Mouse (Mus musculus): ENCODE data around the gene Wfdc1. TPM values are rescaled to one million over a fixed set of nuclear protein-coding genes. Genes with fewer than 3 reads are reported as not detected.

The Wfdc1 gene
- total and polyA plus RNA-seq, 2 experiments from 2014 or later: 12.0 to 20.6 TPM

DNA sequence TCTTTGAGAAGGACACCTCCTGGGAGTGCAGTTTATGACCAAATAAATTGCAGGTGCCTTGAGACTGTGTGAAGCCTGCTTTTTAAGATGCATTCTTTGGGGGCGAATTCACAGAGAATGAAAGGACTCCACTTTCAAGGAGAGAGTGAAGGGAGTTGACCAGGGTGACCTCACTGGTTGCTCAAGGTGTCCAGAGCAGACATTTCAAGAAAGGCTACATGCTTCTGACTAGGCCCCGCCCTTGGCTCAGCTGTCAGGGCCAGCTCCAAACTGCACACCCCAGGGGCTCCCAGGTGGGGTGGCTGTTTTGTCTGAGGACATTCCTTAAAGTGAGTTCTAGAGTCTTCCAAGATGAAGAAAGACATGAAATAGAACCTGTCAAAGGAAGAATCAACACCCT, 31.0 kb downstream of the Wfdc1 start:
- no peak overlapping the region for H3K9ac ChIP-seq (replicated peaks; ENCODE audit: low read length)
- H3K9me3 ChIP-seq (ENCODE audit: low read length): no peaks in the 10 kb centered on the region
- peaks cover 31% of the 10 kb centered on the region for H3K27me3 ChIP-seq (ENCODE audit: insufficient read depth, low read length)
- TF ChIP-seq CTCF (IDR thresholded peaks at IDR 0.05; ENCODE audit: low read depth): no peak
- ATAC-seq (no peak), DNase-seq (ENCODE audit: low spot score) (no peak)
- no peak overlapping the region for H3K4me3 ChIP-seq (ENCODE audit: low read length)
- H3K27ac ChIP-seq: no peak overlapping the region
- no peak overlapping the region for H3K4me2 ChIP-seq (ENCODE audit: low read depth, low read length)
- H3K4me1 ChIP-seq (ENCODE audit: insufficient read depth, low read length): no peaks in the 10 kb centered on the region
- WGBS: 82% methylated on average over 2 of the region's 2 CpGs
- H3K36me3 ChIP-seq (ENCODE audit: insufficient read depth, low read length): no peaks in the 10 kb centered on the region

DNA sequence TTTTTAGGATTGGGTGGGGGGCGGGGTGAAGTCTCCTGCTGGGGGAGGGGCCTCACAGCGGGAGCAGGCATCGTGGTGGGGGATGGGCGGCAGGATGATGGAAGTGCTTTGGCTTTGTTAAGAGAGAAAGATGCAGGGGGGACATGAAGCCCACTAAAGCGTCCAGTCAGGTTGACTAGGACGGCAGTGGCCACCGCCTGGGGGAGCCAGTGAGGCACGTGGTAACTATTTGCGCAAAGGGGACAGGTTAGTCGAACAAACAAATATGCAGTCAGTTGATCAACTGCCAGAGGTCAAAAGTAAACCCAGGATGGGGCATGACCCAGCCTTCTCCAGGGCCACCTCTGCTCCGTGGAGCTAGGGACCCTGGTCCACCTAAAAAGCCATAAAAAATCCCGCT, 32.8 kb downstream of the Wfdc1 start:
- ATAC-seq (no peak), DNase-seq (ENCODE audit: low spot score) (peak; percentile 28)
- Histone ChIP-seq H3K9ac (replicated peaks; ENCODE audit: low read length) (no peak overlapping the region), H3K4me2 (ENCODE audit: low read depth, low read length) (no peak overlapping the region), H3K4me3 (ENCODE audit: low read length) (no peak overlapping the region), H3K4me1 (ENCODE audit: insufficient read depth, low read length) (no peaks in the 10 kb centered on the region), H3K27ac (no peak overlapping the region), H3K27me3 (ENCODE audit: insufficient read depth, low read length) (peaks cover 31% of the 10 kb centered on the region), H3K36me3 (ENCODE audit: insufficient read depth, low read length) (no peaks in the 10 kb centered on the region), H3K9me3 (ENCODE audit: low read length) (no peaks in the 10 kb centered on the region)
- peak; percentile 66 for TF ChIP-seq CTCF (IDR thresholded peaks at IDR 0.05; ENCODE audit: low read depth)
- 3% methylated on average over 12 of the region's 12 CpGs for WGBS

GRCm38 (mm10) chr8:119699549-119700134, 33.5 kb downstream of the Wfdc1 start, which contains the start of gene Atp2c2:
Atp2c2 (plus strand) TSS chr8:119700009.
- 3% methylated on average over 26 of the region's 26 CpGs for WGBS
- no peaks in the 10 kb centered on the region for H3K4me1 ChIP-seq (ENCODE audit: insufficient read depth, low read length)
- DNase-seq (ENCODE audit: low spot score): no peak
- no peaks in the 10 kb centered on the region for H3K9me3 ChIP-seq (ENCODE audit: low read length)
- H3K9ac ChIP-seq (replicated peaks; ENCODE audit: low read length): no peak within 1 kb of the TSS
- peaks cover 31% of the 10 kb centered on the region for H3K27me3 ChIP-seq (ENCODE audit: insufficient read depth, low read length)
- ATAC-seq: no peak
- no peaks in the 10 kb centered on the region for H3K36me3 ChIP-seq (ENCODE audit: insufficient read depth, low read length)
- H3K27ac ChIP-seq: no peak within 1 kb of the TSS
- H3K4me2 ChIP-seq (ENCODE audit: low read depth, low read length): no peak within 1 kb of the TSS
- H3K4me3 ChIP-seq (ENCODE audit: low read length): no peak within 1 kb of the TSS
- no peak for TF ChIP-seq CTCF (IDR thresholded peaks at IDR 0.05; ENCODE audit: low read depth)

- Histone ChIP-seq H3K4me1 (ENCODE audit: insufficient read depth, low read length) (no peaks in the 10 kb centered on the region), H3K9ac (replicated peaks; ENCODE audit: low read length) (no peak overlapping the region), H3K4me3 (ENCODE audit: low read length) (no peak overlapping the region), H3K36me3 (ENCODE audit: insufficient read depth, low read length) (no peaks in the 10 kb centered on the region), H3K4me2 (ENCODE audit: low read depth, low read length) (no peak overlapping the region), H3K9me3 (ENCODE audit: low read length) (no peaks in the 10 kb centered on the region), H3K27ac (no peak overlapping the region), H3K27me3 (ENCODE audit: insufficient read depth, low read length) (peaks cover 31% of the 10 kb centered on the region)
- no peak for DNase-seq (ENCODE audit: low spot score)
- no peak for ATAC-seq
- TF ChIP-seq CTCF (IDR thresholded peaks at IDR 0.05; ENCODE audit: low read depth): no peak
- 57% methylated on average over 7 of the region's 7 CpGs for WGBS
Observed at GRCm38 (mm10) chr8:119702965-119703364, 36.8 kb downstream of the Wfdc1 start.

GRCm38 (mm10) chr8:119707146-119707545, 41.0 kb downstream of the Wfdc1 start:
- H3K9ac ChIP-seq (replicated peaks; ENCODE audit: low read length): no peak overlapping the region
- H3K4me2 ChIP-seq (ENCODE audit: low read depth, low read length): no peak overlapping the region
- no peak for TF ChIP-seq CTCF (IDR thresholded peaks at IDR 0.05; ENCODE audit: low read depth)
- H3K36me3 ChIP-seq (ENCODE audit: insufficient read depth, low read length): no peaks in the 10 kb centered on the region
- no peaks in the 10 kb centered on the region for H3K9me3 ChIP-seq (ENCODE audit: low read length)
- DNase-seq (ENCODE audit: low spot score): no peak
- WGBS: 92% methylated on average over 9 of the region's 9 CpGs
- no peak overlapping the region for H3K4me3 ChIP-seq (ENCODE audit: low read length)
- no peak overlapping the region for H3K27ac ChIP-seq
- H3K4me1 ChIP-seq (ENCODE audit: insufficient read depth, low read length): no peaks in the 10 kb centered on the region
- no peak for ATAC-seq
- no peaks in the 10 kb centered on the region; the same call in 1 of the 2 replicates for H3K27me3 ChIP-seq (ENCODE audit: insufficient read depth, low read length)

- no peaks in the 10 kb centered on the region for H3K9me3 ChIP-seq (ENCODE audit: low read length)
- H3K9ac ChIP-seq (replicated peaks; ENCODE audit: low read length): no peak overlapping the region
- no peak overlapping the region for H3K27ac ChIP-seq
- 87% methylated on average over 8 of the region's 8 CpGs for WGBS
- H3K27me3 ChIP-seq (ENCODE audit: insufficient read depth, low read length): no peaks in the 10 kb centered on the region
- ATAC-seq: no peak
- no peak overlapping the region for H3K4me2 ChIP-seq (ENCODE audit: low read depth, low read length)
- DNase-seq (ENCODE audit: low spot score): no peak
- TF ChIP-seq CTCF (IDR thresholded peaks at IDR 0.05; ENCODE audit: low read depth): no peak
- H3K4me3 ChIP-seq (ENCODE audit: low read length): no peak overlapping the region
- H3K36me3 ChIP-seq (ENCODE audit: insufficient read depth, low read length): no peaks in the 10 kb centered on the region
- H3K4me1 ChIP-seq (ENCODE audit: insufficient read depth, low read length): no peaks in the 10 kb centered on the region
Observed at GRCm38 (mm10) chr8:119708471-119708870, 42.3 kb downstream of the Wfdc1 start.

DNA sequence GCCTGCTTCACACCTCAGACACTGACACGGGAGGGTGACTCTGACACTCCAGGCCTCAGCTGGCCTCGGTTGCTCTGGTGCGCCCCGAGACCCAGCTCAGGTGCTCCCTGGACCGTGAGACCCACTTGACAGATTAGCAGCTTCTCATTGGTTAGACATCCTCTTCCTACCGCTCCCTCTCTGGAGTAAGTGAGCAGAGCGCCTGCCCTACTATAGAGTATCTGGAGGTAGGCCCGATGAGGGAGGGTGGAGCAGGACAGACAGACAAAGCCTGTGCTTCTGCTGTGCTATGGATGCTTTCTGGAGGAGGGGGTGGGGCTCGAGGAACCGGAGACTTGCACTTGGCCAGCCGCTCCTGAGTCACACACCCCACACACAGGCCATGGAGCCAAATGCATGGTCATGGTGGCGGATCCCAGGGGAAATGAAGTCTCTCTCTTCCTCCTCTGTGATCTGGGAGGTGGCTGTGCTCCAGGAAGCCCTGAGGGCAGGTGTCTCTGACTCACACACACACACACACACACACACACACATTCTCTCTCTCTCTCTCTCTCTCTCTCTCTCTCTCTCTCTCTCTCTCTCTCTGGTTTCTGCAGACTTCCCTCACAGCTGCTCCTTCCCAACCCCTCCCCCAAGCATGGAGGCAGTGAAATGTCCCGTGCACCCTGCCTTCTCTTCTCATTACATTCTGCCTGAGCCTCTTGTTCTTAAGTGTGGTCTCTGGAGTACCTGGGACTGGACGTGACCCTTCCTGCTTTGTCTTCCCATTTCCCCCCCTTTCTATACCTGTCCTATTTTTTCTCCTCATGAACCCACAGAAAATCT, 42.9 kb downstream of the Wfdc1 start:
- H3K4me2 ChIP-seq (ENCODE audit: low read depth, low read length): no peak overlapping the region
- H3K9me3 ChIP-seq (ENCODE audit: low read length): no peaks in the 10 kb centered on the region
- no peak overlapping the region for H3K9ac ChIP-seq (replicated peaks; ENCODE audit: low read length)
- no peaks in the 10 kb centered on the region for H3K27me3 ChIP-seq (ENCODE audit: insufficient read depth, low read length)
- no peak overlapping the region for H3K4me3 ChIP-seq (ENCODE audit: low read length)
- no peak for TF ChIP-seq CTCF (IDR thresholded peaks at IDR 0.05; ENCODE audit: low read depth)
- no peaks in the 10 kb centered on the region for H3K4me1 ChIP-seq (ENCODE audit: insufficient read depth, low read length)
- ATAC-seq: 0 out of 2 replicates have a peak, but pooled peaks have one; percentile 53
- DNase-seq (ENCODE audit: low spot score): peak; percentile 28
- H3K27ac ChIP-seq: no peak overlapping the region
- H3K36me3 ChIP-seq (ENCODE audit: insufficient read depth, low read length): no peaks in the 10 kb centered on the region
- 68% methylated on average over 14 of the region's 14 CpGs for WGBS

All from hindbrain, postnatal 0 days (tissue).